Mouse (Mus musculus) brown adipose tissue, adult 24 weeks (tissue): ENCODE results near the gene Pdzrn3. TPM values are rescaled to one million over a fixed set of nuclear protein-coding genes. Genes with fewer than 3 reads are reported as not detected.

ENCODE experiments used
- H3K27ac ChIP-seq: fragments of 200-500 bp; replicated peaks from 2 replicates; pipeline ENCODE4 v1.5.1; 2012; ENCODE audit warnings: low read depth, mild to moderate bottlenecking, low read length
- H3K4me1 ChIP-seq: fragments of 200-500 bp; 2 replicates; pipeline ENCODE4 v1.6.1; 2012; ENCODE audit warnings: low read length, mixed read lengths; ENCODE audit not compliant: control insufficient read depth, insufficient read depth, insufficient read length
- H3K4me3 ChIP-seq: fragments of 200-500 bp; 2 replicates; pipeline ENCODE4 v1.5.1; 2012; ENCODE audit warnings: low read depth, mild to moderate bottlenecking, low read length, moderate library complexity; ENCODE audit not compliant: insufficient read depth
- polyA plus RNA-seq: library from polyadenylated mRNA; stranded (reverse); fragments of >200 nt; gene quantifications from 2 replicates; pipeline ENCODE4 v1.2.4, GENCODE M21; 2012; ENCODE audit not compliant: missing spikeins, insufficient read depth, insufficient read length

Pdzrn3 gene
- polyA plus RNA-seq, 1 experiment, result 8.0 TPM

- no peaks in the 10 kb centered on the region for H3K4me1 ChIP-seq
- no peak overlapping the region for H3K27ac ChIP-seq
- no peak overlapping the region for H3K4me3 ChIP-seq
Measured at GRCm38 (mm10) chr6:101354230-101354881, 23.3 kb downstream of the Pdzrn3 start.

DNA sequence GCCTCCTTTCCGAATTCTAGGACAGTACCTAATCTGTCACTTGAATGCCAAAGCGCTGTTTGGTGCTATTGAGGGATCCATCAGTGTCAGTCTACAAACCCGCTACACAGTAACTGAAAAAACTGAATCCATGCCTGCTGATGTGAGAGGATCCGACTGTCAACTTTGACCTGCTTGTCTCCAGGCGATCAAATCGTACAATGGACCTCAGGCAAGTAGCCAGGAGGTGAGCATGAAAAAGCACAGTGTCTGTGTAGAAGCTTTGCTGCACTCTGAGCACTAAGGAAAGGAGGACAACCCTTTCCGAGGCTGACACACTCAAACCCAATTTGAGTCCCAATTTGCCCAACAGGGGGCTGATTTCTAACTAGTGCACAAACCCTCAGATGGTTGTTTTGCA, 24.0 kb downstream of the Pdzrn3 start:
- H3K4me1 ChIP-seq, result no peaks in the 10 kb centered on the region

DNA sequence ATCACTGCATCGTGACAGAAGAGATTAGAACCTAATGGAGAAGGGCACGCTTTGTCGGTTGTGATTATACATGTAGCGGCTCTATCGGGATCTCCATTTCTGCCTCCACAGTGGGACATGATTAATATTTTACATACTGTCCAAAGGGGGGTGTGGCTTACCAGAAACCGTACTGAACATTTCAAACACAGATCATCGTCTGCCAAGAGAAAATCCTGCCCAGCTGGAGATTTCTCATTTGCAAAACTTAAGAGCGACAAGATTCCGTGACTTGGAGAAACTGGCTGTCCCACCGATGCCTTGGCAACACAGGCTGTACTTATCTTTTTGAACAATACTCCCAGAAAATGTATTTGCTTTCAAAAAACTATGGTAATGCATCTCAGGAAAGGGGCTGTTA, 25.1 kb downstream of the Pdzrn3 start:
- Histone ChIP-seq H3K4me1 (no peaks in the 10 kb centered on the region), H3K27ac (no peak overlapping the region), H3K4me3 (no peak overlapping the region)

More for the DNA sequence above, 24.0 kb downstream of the Pdzrn3 start:
- H3K4me3 ChIP-seq, result no peak overlapping the region
- H3K27ac ChIP-seq, result no peak overlapping the region

DNA sequence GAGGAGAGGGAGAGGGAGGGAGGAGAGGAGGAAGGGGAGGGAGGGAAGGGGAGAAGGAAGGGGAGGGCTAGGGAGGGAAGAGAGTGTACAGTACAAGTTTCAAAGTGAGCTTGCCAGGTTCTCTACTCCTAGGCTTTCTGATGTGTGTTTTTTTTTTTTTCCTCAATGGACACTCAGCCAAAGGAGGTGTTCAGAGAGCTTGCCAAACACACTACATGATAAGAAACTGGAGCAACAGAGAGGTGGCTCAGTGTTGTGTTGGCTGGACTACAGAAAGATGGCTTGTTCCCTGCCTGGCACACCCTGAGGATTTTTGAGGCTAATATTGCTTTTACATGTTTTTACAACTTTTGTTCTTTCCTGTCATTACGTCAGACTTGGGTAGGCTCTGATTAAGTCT, 26.6 kb downstream of the Pdzrn3 start:
- Histone ChIP-seq H3K4me1 (no peaks in the 10 kb centered on the region), H3K4me3 (no peak overlapping the region), H3K27ac (no peak overlapping the region)

GRCm38 (mm10) chr6:101350414-101350973, 27.2 kb downstream of the Pdzrn3 start:
- H3K4me3 ChIP-seq, result no peak overlapping the region
- H3K27ac ChIP-seq, result no peak overlapping the region
- H3K4me1 ChIP-seq, result no peaks in the 10 kb centered on the region

DNA sequence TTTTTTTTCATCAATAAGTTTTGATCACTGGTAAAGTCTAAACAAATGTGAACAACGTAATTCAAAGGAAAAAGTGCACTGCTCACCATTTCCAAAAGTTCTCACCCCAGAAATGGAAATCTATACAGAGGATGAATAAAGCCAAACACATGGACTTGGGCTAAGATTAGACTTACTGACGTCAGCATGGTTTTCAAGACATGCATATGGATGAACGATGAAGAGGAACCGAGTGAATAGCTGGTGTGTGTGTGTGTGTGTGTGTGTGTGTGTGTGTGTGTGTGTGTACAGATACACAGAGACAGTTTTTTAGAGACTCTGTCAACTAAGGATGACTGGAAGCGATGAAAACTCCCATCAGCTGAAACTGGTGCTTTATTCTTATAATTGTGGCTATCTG, 29.2 kb downstream of the Pdzrn3 start:
- Histone ChIP-seq H3K27ac (no peak overlapping the region), H3K4me3 (no peak overlapping the region), H3K4me1 (no peaks in the 10 kb centered on the region; the same call in 1 of the 2 replicates)

DNA sequence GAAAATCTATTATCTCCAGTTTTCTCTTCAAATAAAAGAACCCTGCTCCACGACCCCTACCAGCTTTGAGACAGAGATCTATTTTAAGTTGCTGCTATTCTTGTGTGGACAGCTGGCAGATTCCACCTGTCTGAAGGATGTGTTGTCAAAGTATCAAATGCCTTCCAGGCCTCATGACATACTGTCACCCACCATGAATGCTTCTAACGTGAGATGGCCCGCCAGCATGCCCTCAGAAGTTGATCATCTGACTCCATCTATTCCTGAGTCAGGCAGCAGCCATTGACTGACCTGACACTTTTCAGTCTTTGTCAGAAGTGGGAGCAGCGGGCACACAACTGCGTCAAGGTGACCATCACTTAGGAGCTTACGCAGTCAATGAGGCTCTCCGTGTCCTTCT, 37.6 kb downstream of the Pdzrn3 start:
- H3K4me1 ChIP-seq, result no peaks in the 10 kb centered on the region; the same call in 1 of the 2 replicates
- H3K27ac ChIP-seq, result no peak overlapping the region
- H3K4me3 ChIP-seq, result no peak overlapping the region

DNA sequence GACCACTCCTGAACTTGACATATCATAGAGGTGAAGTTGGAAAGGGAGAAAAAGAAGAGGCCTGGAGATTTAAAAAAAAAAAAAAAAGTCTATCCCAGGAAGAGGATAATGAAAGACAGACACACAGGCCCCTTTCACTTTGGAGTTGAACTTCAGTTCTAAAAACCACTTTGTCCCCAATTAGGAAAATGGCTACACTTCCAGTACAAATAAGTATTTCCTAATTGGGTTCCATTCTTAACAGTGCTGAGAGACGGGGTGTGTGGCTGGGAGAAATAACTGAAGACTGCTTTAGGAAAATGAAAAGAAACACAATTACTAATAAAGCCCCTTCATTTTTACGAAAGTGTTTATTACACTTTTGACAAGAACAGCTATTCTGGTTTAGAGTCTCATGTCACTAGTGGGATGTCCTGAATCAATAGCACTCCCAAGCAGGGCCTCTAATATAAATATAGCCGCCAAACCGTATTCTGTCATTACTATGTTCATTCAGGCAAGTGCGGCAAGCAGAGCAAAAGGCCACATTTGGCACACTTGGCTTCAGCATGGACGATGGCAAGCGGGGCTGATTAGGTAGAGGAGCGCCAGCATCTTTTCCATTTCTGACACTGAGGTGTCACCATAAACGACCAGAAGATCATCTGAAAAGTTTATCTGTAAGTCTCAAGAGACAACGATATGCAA, 39.7 kb downstream of the Pdzrn3 start:
- no peak overlapping the region for H3K27ac ChIP-seq
- no peaks in the 10 kb centered on the region for H3K4me1 ChIP-seq
- no peak overlapping the region for H3K4me3 ChIP-seq

DNA sequence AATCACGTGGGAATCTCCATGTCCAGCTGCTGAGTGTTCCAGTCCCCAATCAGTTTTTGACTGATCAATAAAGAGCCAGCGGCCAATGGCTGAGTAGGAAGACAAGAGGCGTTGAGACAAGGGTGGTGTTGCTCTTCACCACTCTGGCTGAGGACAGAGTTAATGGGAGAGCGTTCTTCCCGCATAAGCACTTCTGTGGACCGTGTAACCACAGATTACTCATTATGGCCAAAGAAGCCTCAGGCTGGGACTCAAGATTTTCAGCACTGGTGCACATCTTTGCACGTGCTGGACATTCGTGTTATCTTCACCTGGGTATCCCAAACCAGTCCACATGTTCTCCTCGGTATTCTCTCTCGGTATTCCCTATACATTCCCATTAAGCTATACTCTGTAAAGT, 41.0 kb downstream of the Pdzrn3 start:
- Histone ChIP-seq H3K27ac (no peak overlapping the region), H3K4me1 (no peaks in the 10 kb centered on the region), H3K4me3 (no peak overlapping the region)

- Histone ChIP-seq H3K4me1 (no peaks in the 10 kb centered on the region), H3K4me3 (no peak overlapping the region), H3K27ac (no peak overlapping the region)
Measured at GRCm38 (mm10) chr6:101335744-101336143, 42.0 kb downstream of the Pdzrn3 start.

GRCm38 (mm10) chr6:101334495-101334894, 43.2 kb downstream of the Pdzrn3 start:
- Histone ChIP-seq H3K27ac (no peak overlapping the region; the same call in 1 of the 2 replicates), H3K4me1 (no peaks in the 10 kb centered on the region), H3K4me3 (no peak overlapping the region)

DNA sequence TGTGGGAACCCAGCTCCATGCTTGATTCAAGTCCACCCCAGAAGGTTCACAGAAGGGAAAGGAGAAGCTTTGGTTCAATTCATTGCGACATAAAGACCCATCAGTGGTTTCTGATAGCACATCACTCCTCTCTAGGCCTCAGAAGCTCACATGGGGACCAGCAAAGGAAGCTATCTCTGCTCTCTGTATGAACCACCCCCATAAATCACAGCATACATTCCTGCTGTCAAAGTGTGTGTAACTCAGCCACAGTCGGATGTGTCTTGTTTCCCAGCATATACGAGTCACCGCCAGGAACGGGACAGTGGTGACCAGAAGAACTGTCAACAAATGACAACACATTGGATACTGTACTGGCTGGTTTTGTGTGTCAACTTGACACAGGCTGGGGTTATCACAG, 47.3 kb downstream of the Pdzrn3 start:
- H3K4me3 ChIP-seq, result no peak overlapping the region
- peaks cover 11% of the 10 kb centered on the region; the same call in 1 of the 2 replicates for H3K4me1 ChIP-seq
- no peak overlapping the region for H3K27ac ChIP-seq

DNA sequence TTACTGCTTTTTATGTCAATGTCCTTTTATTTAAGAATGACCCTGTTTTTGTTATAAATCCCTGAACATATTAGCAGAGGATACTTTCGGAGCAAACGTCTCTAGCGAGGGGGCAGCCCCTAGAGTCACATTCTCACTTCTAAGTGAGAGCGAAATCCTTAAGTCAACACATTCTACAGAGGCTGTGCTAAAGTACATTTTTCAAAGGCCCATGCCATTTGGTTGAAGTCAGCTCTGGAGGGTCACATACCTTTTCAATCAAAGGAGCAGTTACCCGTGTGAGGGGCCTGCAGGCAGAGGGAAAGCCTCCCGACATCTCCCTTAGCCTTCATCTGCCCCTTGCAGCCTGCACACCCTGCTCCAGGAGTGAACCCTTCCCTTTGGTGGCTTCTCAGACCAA, 48.2 kb downstream of the Pdzrn3 start:
- H3K4me3 ChIP-seq, result no peak overlapping the region
- H3K4me1 ChIP-seq, result peaks cover 11% of the 10 kb centered on the region; the same call in 1 of the 2 replicates
- H3K27ac ChIP-seq, result no peak overlapping the region

DNA sequence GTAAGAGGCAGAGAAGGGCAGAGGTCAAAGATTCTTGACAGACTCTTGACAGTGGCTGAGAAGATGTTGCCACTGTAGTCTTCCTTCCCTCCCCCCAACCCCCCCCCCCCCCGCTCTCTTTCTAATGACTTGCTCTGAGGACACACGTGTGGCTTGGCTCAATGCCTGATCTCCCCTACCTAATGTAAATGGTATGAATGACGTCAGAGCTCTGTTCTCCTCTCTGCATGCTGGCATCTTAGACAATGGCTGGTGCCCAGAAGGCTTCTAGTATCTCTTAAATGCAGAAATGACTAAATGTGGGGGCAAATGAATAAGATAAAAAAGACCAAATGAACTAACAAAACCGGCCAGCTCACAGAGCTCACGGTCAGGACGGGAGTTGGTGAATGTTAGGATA, 49.2 kb downstream of the Pdzrn3 start:
- Histone ChIP-seq H3K27ac (no peak overlapping the region), H3K4me3 (no peak overlapping the region), H3K4me1 (peaks cover 11% of the 10 kb centered on the region; the same call in 1 of the 2 replicates)

- H3K4me3 ChIP-seq, result no peak overlapping the region
- peak overlapping the region; percentile 45 for H3K27ac ChIP-seq
Measured at GRCm38 (mm10) chr6:101327741-101328140, 50.0 kb downstream of the Pdzrn3 start.

GRCm38 (mm10) chr6:101327196-101327595, 50.5 kb downstream of the Pdzrn3 start:
- Histone ChIP-seq H3K4me1 (peaks cover 11% of the 10 kb centered on the region; the same call in 1 of the 2 replicates), H3K4me3 (no peak overlapping the region), H3K27ac (peak overlapping the region; percentile 63; the same call in 1 of the 2 replicates)

More at GRCm38 (mm10) chr6:101327741-101328140, 50.0 kb downstream of the Pdzrn3 start:
- peaks cover 11% of the 10 kb centered on the region; the same call in 1 of the 2 replicates for H3K4me1 ChIP-seq
